Mouse (Mus musculus) myocyte (in vitro differentiated cells): Measurements from ENCODE around the gene Naa80. TPM values are rescaled to one million over a fixed set of nuclear protein-coding genes. Genes with fewer than 3 reads are reported as not detected.

Experiments used
- H3K27me3 ChIP-seq: one replicate; pipeline ENCODE4 v1.6.1; 2011; ENCODE audit not compliant: control insufficient read depth, insufficient read depth, insufficient read length
- H3K36me3 ChIP-seq: one replicate; pipeline ENCODE4 v1.6.1; 2011; ENCODE audit not compliant: control insufficient read depth, insufficient read depth
- H3K4me2 ChIP-seq: one replicate; pipeline ENCODE4 v1.6.1; 2011; ENCODE audit warnings: low read depth, control low read depth
- H3K4me3 ChIP-seq: one replicate; pipeline ENCODE4 v1.5.1; 2011; ENCODE audit warnings: mild to moderate bottlenecking, control low read depth, moderate library complexity
- H3K79me2 ChIP-seq: one replicate; pipeline ENCODE4 v1.6.1; 2011; ENCODE audit not compliant: control insufficient read depth, insufficient read depth
- H3ac ChIP-seq: one replicate; pipeline ENCODE4 v1.6.1; 2011; ENCODE audit not compliant: control insufficient read depth, insufficient read length
- CEBPB ChIP-seq: IDR thresholded peaks from 2 replicates; pipeline ENCODE4 v1.6.1; 2011; ENCODE audit warnings: mild to moderate bottlenecking, moderate library complexity; ENCODE audit not compliant: poor library complexity, insufficient read depth, severe bottlenecking
- E2F4 ChIP-seq: IDR thresholded peaks from one replicate; pipeline ENCODE4 v1.6.1; 2011; ENCODE audit warnings: mild to moderate bottlenecking, control low read depth, moderate library complexity; ENCODE audit not compliant: insufficient read depth
- MAX ChIP-seq: IDR thresholded peaks from one replicate; pipeline ENCODE4 v1.6.1; 2011; ENCODE audit warnings: low read depth, mild to moderate bottlenecking, control low read depth
- MYOD1 ChIP-seq, 3 experiments: IDR thresholded peaks; one replicate each; pipeline ENCODE4 v1.6.1; 2011; ENCODE audit warnings: control low read depth in 2 of 3, low read depth in 2 of 3, mild to moderate bottlenecking in 2 of 3, moderate library complexity in 1 of 3; ENCODE audit not compliant: insufficient read length in 2 of 3, control insufficient read depth in 1 of 3
- MYOG ChIP-seq, 3 experiments: IDR thresholded peaks; one replicate each; pipeline ENCODE4 v1.6.1; 2011; ENCODE audit warnings: control low read depth in 2 of 3, low read depth in 2 of 3, mild to moderate bottlenecking in 2 of 3; ENCODE audit not compliant: insufficient read length in 2 of 3, control insufficient read depth in 1 of 3, insufficient read depth in 1 of 3
- POLR2A ChIP-seq: IDR thresholded peaks from one replicate; pipeline ENCODE4 v1.6.1; 2011; ENCODE audit warnings: low read depth, mild to moderate bottlenecking, control low read depth, moderate library complexity; ENCODE audit not compliant: insufficient read length
- POLR2AphosphoS2 ChIP-seq: IDR thresholded peaks from one replicate; pipeline ENCODE4 v1.6.1; 2011; ENCODE audit warnings: low read depth, control low read depth; ENCODE audit not compliant: insufficient read length
- REST ChIP-seq: IDR thresholded peaks from one replicate; pipeline ENCODE4 v1.6.1; 2011; ENCODE audit warnings: mild to moderate bottlenecking, control low read depth, moderate library complexity; ENCODE audit not compliant: insufficient read depth, insufficient read length
- SRF ChIP-seq: IDR thresholded peaks from one replicate; pipeline ENCODE4 v1.6.1; 2011; ENCODE audit warnings: low read depth; ENCODE audit not compliant: control insufficient read depth, insufficient read length
- TCF12 ChIP-seq: IDR thresholded peaks from one replicate; pipeline ENCODE4 v1.6.1; 2011; ENCODE audit warnings: mild to moderate bottlenecking, control low read depth; ENCODE audit not compliant: poor library complexity, insufficient read depth, severe bottlenecking
- TCF3 ChIP-seq: IDR thresholded peaks from one replicate; pipeline ENCODE4 v1.6.1; 2011; ENCODE audit warnings: low read depth, control low read depth; ENCODE audit not compliant: insufficient read length
- USF1 ChIP-seq: IDR thresholded peaks from one replicate; pipeline ENCODE4 v1.6.1; 2011; ENCODE audit warnings: low read depth, mild to moderate bottlenecking, control low read depth, moderate library complexity
- polyA plus RNA-seq: library from polyadenylated mRNA; unstranded; fragments of >200 nt; fragmentation: generic; extraction: Trizol; gene quantifications from one replicate; pipeline ENCODE4 v1.2.1, GENCODE M21; 2012; ENCODE audit warnings: missing spikeins

Naa80 gene
- polyA plus RNA-seq, 1 experiment = 13.8 TPM

DNA sequence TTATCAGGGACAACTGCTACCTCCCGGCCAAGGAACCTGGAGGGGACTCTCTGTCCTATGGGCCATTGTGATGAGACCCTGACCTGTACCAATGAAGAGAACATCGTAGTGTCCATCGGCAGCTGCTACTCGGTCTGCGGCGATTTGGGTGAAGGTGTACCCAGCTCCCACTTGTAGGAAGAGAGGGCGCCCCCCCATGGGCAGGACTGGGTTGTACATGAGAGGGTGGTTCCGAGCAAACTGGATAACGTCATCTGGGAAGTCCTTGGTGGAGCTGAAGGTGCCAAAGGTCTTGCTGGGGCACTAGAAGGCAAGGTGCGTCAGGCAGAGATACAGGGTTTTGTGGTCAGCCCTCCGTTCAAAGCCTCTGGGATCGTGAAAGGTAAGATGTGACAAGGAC, 22.1 kb downstream of the Naa80 start:
- no peaks in the 10 kb centered on the region for H3K27me3 ChIP-seq
- peaks cover 7% of the 10 kb centered on the region for H3K36me3 ChIP-seq
- no peak overlapping the region for H3K4me2 ChIP-seq
- no peak for TF ChIP-seq E2F4
- no peak for TF ChIP-seq TCF3
- TF ChIP-seq SRF = no peak
- no peak for TF ChIP-seq MYOG (IDR thresholded peaks at IDR 0.05; ENCODE audit: control insufficient read depth in 1 of 3, insufficient read depth in 1 of 3, insufficient read length in 2 of 3, low read depth in 2 of 3)
- TF ChIP-seq USF1 = no peak
- TF ChIP-seq MYOD1 (IDR thresholded peaks at IDR 0.05; ENCODE audit: control insufficient read depth in 1 of 3, insufficient read length in 2 of 3, low read depth in 2 of 3) = no peak
- TF ChIP-seq CEBPB = no peak
- no peak for TF ChIP-seq POLR2A
- TF ChIP-seq REST = no peak
- no peak for TF ChIP-seq MAX
- no peak for TF ChIP-seq TCF12
- TF ChIP-seq POLR2AphosphoS2 = no peak
- no peak overlapping the region for H3K4me3 ChIP-seq
- H3ac ChIP-seq = no peak overlapping the region
- H3K79me2 ChIP-seq = no peaks in the 10 kb centered on the region

DNA sequence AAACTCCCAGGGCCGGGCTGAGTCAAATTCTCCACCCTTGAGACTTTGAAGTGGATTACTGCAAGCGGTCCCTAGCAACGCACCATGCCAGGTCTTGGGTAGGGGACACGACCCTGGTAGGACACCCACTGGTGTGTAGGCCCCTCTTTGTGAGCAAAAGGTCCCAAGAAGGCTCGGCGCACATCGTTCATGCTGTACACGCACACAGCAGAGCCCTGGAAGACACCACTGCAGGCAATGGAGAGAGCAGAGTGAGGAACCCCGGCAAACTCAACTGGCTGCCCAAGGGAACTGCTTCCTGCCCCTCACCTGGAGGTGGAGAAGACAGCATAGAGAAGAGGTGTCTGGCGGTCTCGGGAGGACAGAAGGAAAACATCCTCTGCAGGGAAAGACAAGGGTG, 22.6 kb downstream of the Naa80 start:
- no peak for TF ChIP-seq POLR2A
- no peak for TF ChIP-seq MAX
- no peak overlapping the region for H3ac ChIP-seq
- peaks cover 7% of the 10 kb centered on the region for H3K36me3 ChIP-seq
- H3K4me2 ChIP-seq = no peak overlapping the region
- H3K4me3 ChIP-seq = no peak overlapping the region
- no peaks in the 10 kb centered on the region for H3K79me2 ChIP-seq
- no peaks in the 10 kb centered on the region for H3K27me3 ChIP-seq

DNA sequence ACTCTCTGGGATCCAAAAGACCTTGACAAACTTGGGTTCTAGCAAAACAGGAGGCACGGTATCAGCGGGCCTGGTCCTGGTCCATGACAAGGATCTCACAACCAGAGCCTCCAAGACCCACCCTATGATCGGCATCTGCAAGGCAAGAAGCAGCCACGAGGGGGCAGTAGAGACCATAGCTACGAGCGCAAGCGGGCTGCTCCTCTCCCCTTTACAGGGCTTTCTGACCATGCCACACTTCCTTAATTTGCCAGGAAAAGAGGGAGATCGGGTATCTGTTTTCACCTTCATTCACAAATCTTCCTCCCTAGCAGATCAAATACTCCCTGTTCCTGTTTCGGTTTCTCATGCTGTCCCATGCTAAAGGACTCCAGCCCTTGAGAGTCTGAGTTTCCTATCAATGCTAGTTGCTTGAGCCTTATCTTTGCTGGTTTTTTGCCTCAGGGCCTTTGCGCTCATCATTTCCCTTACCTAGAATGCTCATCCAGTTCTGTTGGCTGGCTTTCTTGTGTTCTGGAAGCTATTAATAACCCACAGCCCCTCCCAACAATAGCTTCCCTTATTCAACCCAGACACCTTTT, 23.5 kb downstream of the Naa80 start:
- Histone ChIP-seq H3K79me2 (no peaks in the 10 kb centered on the region), H3ac (no peak overlapping the region), H3K4me3 (no peak overlapping the region), H3K36me3 (peaks cover 7% of the 10 kb centered on the region), H3K27me3 (no peaks in the 10 kb centered on the region), H3K4me2 (peak overlapping the region; percentile 46)
- TF ChIP-seq CEBPB (no peak), POLR2AphosphoS2 (no peak), TCF12 (no peak), REST (no peak), SRF (no peak), MYOG (IDR thresholded peaks at IDR 0.05; ENCODE audit: control insufficient read depth in 1 of 3, insufficient read depth in 1 of 3, insufficient read length in 2 of 3, low read depth in 2 of 3) (no peak), MAX (no peak), USF1 (no peak), TCF3 (no peak), E2F4 (no peak), MYOD1 (IDR thresholded peaks at IDR 0.05; ENCODE audit: control insufficient read depth in 1 of 3, insufficient read length in 2 of 3, low read depth in 2 of 3) (no peak), POLR2A (no peak)

DNA sequence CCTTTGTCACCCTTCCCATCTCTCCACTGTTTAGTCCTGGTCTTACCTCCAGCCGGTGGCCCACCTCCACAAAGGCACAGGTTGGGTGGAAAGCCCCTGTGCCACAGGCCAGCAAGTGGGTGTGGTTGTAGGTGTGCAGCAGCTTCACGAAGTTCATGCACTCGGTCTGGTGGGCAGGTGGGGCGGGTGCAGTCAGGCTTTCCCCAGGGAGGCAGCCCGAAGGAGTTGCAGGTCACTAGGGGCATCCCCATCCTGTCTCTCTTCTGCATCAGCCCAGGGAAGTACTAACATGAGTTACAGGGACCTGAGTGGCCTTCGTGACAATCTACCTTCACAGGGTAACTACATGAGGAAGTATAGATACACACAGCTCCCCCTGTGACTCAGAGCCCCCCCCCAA, 24.6 kb downstream of the Naa80 start:
- H3K27me3 ChIP-seq = no peaks in the 10 kb centered on the region
- no peak overlapping the region for H3K4me3 ChIP-seq
- H3K79me2 ChIP-seq = no peaks in the 10 kb centered on the region
- no peak overlapping the region for H3K4me2 ChIP-seq
- H3K36me3 ChIP-seq = peaks cover 7% of the 10 kb centered on the region
- no peak for TF ChIP-seq POLR2A
- TF ChIP-seq REST = no peak
- TF ChIP-seq E2F4 = no peak
- TF ChIP-seq CEBPB = no peak
- TF ChIP-seq MYOG (IDR thresholded peaks at IDR 0.05; ENCODE audit: control insufficient read depth in 1 of 3, insufficient read depth in 1 of 3, insufficient read length in 2 of 3, low read depth in 2 of 3) = no peak
- no peak for TF ChIP-seq POLR2AphosphoS2
- no peak for TF ChIP-seq SRF
- no peak for TF ChIP-seq MYOD1 (IDR thresholded peaks at IDR 0.05; ENCODE audit: control insufficient read depth in 1 of 3, insufficient read length in 2 of 3, low read depth in 2 of 3)
- H3ac ChIP-seq = no peak overlapping the region

DNA sequence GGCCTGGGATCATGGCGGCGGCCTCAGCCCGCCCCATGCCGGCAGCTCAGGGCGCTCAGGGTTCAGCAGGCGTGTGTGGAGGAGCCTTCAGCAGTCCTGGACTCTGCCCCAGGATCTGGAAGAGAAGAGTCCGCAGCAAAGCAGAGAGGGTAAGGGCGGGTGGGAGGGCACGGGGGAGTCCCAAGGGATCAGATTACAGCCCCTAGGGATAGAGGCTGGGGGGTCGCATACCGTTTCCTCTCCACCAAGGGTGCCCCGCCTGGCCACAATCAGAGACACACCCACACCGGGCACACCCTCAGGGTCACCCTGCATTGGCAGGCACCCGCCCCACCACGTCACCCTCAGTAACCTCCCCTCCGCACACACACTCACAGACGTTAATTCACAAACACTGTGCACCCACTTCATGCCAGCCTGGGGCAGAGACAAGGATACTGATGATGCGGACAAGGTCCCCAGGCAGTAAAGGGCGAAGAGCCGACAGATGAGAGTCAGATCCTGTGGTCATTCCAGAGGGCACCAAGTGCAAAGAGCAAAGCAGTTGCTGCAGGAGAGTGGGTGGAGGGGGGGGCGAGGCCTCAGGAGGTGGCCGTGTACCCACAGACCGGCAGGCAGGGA, 26.5 kb downstream of the Naa80 start:
- peaks cover 7% of the 10 kb centered on the region for H3K36me3 ChIP-seq
- H3ac ChIP-seq = peak overlapping the region; percentile 8
- no peaks in the 10 kb centered on the region for H3K27me3 ChIP-seq
- H3K79me2 ChIP-seq = no peaks in the 10 kb centered on the region
- H3K4me3 ChIP-seq = peak overlapping the region; percentile 36
- H3K4me2 ChIP-seq = peak overlapping the region; percentile 92
- TF ChIP-seq MYOG (IDR thresholded peaks at IDR 0.05; ENCODE audit: control insufficient read depth in 1 of 3, insufficient read depth in 1 of 3, insufficient read length in 2 of 3, low read depth in 2 of 3) (peak in 2 of 3 experiments; percentile 67 to 69), MYOD1 (IDR thresholded peaks at IDR 0.05; ENCODE audit: control insufficient read depth in 1 of 3, insufficient read length in 2 of 3, low read depth in 2 of 3) (peak in 1 of 3 experiments; percentile 44), POLR2A (peak; percentile 52), E2F4 (no peak)
